Mouse (Mus musculus) MN1 (cell line): Measurements from ENCODE around the gene 6430571L13Rik.

Experiments
- DNase-seq: peaks from one replicate; pipeline ENCODE4 v3.0.0-alpha.2; 2016; ENCODE audit warnings: low spot score

The 6430571L13Rik gene

DNA sequence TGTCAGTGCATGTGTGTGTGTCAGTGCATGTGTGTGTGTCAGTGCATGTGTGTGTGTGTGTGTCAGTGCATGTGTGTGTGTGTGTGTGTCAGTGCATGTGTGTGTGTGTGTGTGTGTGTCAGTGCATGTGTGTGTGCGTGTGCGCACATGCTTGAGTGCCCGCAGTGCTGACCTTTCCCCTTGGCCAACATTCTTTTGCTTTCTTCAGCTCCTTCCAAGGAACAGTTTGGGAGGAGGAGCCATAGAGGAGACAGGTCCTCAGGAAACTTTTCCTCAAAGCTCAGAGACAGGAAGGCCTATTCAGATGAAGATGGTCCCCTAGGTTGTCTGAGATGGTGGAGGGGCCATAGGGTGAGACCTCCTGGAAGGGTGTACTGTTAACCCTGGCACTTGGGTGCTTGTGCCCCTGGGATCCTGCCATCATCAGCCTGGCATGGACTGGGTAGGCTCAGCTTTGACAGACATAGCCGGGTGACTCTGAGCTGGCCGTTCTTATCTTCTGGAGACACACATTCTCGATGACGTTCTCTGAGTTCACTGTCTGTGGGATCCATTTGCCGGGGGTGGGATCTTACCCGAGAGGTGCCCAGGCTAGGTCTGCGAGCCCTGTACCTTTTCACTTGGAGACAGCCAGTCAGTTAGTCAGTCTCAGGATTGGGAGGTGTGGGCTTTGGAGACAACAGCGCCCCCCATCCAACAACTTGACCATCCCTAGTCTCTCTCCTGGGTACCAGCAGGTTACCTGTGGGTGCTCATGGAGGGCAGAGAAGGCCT lies 33.1 kb upstream of the 6430571L13Rik start:
- no peak for DNase-seq

DNA sequence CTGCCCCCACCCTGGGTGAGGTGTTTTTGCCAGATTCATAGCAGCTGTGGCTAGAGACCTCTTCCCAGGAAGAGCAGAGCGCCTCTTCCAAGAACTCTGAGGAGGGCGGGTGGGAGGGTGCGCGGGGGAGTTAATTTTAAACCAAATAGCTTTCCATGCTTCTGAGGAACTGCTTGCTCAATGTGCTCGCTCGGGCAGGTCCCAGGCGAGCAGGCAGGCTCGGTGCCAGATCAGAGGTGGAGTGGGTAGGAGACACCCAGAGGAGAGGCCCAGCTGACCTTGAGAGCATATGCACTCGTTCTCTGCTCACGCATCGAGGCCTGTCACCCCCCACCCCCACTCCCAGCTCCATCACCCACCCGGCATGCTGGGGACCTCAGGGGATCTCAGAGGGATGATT lies 32.5 kb upstream of the 6430571L13Rik start:
- DNase-seq = peak; percentile 39

DNA sequence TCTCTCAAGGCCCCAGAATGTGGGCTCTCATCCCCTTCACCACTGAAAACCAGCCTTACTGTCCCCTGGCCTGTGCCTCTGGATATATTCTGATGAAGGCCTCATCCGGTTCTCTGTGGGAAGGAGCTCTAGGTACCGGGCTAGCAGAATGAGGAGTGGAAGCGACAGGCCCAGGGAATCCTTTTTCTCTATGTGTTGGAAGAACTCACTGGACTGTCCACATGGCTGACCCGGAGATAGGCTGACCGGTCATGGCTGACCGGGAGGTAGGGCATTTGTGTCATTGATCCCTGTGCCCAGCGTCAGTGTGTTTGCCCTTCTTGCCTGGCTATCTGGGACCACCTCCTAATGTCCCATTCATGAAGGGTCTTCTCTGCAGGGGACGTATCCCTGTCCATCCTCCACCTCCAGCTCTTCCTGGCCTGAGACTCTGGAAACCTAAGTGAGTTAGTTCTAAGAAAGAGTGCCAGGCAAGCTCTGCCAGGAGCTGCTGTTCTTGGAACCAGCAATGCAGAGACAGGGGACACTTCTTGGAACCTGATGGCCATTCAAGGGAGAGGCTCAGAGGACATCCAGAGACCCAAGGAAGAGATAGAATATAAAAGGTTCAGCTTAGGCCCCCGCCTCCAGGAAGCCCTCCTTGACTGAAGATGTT lies 31.9 kb upstream of the 6430571L13Rik start:
- no peak for DNase-seq

DNA sequence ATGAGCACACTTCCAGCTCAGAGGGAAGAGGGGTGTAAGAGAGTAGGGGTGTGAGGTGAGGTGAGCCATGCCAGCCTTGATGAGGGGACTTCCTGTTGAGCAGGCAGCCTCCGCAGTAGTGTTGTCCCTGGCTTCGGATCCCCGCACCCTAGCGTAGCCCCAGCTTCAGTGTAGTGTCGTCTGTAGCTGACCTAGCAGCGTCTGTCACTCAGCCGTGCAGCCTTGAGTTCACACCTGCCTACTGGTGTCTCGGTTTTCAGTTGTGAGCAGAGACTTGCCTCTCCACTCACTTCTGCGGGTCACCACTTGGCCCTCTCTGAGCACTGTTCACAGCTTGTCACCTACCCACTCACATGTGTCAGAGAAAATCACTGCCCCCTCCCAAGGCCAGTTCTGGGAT lies 31.2 kb upstream of the 6430571L13Rik start:
- no peak for DNase-seq

DNA sequence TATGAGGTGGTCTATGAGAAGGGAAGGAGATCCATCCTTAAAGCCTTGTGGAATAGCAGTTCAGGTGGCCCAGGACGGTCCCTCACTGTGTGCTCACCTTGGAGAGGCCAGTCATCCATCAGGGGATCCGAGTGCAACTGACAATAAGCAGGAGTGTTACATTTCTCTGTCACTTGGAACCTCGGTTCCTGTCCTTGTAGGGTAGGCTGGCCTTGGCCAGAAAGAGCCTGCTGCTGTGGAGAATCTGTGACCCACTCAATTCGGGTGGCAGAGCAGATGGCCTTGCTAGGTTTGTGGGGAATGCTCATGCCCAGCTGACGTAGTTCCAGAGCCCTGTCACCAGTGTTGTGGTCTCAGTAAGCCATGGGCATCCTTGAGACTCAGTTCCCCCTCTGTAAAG lies 30.8 kb upstream of the 6430571L13Rik start:
- DNase-seq = no peak

DNA sequence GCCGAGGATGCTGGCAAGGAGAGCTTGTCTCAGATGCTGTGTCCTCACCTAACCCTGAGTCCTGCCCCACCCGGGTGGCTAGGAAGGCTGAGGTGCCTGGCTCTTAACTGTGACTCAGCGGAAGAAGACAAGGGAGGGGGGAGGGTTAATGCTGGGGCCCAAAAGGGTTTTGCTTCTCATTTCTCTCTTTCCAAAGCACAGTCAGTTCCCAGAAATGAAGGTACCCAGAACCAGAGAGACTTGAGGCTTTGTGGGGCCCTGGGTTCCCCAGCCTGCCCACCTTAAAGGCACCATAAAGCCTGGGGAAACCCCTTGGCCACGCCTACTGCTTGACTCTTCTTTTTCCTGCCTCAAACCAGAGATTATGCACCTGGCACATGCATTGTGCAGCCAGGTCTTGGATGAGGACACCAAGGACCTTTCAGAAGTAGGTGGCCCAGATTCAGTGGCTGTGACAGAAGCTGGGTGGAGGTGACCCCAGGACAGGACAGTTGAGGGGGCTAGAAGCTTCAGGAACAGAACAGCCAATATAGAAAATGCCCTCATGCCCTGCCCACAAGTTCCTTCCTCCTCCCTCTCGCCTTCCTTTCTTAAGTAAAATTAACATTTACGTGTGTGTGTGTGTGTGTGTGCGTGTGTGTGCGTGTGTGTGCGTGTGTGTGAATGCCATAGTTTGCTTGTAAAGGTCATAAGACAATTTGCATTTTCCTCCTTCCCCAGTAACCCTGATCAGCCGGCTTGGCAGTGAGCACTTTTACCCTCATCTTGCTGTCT lies 27.4 kb upstream of the 6430571L13Rik start:
- no peak for DNase-seq

DNA sequence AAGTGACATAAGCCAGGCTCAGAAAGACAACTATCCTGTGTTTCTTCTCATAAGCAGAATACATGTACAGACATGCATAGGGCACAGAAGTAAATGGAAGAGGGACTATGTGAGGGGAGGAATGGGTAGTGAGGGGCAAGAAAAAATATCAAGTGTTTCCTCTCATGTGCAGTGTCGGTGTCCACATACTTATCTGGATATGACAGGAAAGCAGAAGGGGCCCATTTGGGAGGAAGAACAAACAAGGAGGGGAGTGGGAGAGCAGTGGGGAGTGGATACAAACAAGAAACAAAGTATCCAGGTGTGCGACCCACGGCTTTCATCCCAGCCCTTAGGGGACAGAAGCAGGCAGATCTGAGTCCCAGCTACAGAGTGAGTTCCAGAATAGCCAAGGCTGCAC lies 26.5 kb upstream of the 6430571L13Rik start:
- DNase-seq = no peak

DNA sequence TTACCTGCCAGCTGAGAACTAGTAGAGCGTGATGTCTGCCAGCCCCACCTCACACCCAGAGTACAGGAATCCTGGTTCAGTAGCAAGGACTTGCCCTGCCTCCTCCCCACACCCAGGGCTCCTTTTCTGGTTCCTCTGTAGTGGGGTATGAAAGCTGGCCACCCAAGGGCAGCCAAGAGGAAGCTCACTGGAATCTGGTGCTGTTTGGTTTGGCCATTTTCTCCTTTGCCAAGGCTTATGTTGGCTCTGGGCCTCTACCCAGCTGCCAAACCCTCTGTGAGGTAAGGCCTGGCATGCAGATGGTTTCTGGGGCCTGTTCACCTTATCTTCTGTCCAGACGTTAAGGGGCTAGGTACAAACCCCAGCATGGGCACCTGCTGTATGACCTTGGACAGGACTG lies 24.6 kb upstream of the 6430571L13Rik start:
- no peak for DNase-seq

DNA sequence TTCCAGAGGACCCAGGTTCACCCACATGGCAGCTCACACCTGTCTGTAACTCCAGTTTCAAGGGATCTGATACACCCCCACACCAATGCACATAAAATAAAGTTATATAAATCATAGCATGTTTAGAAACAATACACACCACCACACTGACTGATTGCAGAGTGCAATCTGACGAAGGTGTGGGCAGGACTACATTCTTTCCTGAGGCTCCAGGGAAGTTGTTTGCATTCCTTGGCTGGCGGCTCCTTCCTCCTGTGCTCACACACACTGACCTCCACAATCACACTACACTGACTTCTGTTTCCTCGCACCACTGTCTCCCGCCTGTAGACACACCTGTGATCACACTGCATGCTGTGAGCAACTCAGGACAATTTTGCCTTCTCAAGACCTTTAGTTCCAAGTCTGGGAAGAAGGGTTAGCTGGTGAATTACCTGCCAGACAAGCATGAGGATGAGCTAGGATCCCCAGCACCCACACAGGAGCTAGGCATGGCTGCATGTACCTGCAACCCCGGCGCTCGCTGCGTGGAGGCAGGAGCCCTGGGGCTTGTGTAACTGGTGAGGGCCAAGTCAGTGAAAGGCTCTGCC lies 17.8 kb upstream of the 6430571L13Rik start:
- DNase-seq = no peak

DNA sequence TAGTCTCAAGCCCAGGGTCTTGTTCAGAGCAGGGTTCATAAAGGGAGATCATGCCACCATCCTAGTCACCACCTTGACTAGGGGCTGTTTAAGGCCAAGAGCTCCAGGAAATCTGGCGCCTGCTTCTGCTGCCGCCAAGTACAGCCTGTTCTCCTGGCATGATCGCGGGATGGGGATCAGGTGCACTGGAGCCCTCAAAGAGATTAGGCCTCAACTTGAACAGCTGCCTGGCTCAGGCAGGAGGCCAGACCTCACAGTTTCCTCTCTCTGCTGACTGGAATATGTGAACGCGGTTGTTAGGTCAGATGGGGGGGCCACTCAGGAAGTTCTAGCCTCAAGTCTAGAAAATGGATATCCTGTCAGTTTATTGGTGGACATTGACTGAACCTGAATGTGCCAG lies 16.8 kb upstream of the 6430571L13Rik start:
- DNase-seq = no peak

DNA sequence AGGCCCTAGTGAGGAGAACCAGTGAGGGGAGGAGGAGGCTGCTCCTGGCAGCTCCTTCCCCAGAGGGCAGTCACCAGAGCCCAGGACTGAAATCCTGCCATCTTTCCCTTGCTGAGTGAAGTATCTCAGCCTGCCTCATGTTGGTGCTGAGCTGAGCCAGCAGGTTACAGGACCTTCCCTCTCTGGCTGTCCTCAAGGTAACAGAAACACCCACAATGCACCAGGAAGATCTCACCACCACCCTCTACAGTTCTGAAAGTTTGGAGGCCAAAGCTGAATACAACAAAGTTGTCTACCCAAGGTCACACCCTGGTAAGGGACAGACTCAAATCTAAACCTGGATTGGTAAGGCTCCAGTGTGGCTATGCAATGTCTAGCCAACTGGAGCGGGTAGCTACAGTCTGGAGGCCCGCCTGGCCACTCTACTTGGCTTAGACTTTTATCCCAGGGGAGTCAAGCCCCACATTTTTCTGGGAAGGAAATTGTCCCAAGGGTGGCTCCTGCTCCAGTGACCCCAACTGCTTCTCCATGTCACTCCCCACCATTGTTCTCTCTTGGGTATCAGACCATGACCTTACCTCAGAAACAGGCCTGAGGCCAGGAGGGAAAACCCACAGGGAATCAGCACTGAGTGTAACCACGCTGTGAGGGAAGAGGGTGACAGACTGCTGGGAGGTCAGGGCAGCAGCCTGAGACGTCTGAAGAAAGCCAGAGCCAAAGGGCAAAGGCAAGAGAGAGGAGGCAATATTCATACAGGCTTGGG lies 15.4 kb upstream of the 6430571L13Rik start:
- DNase-seq = no peak

DNA sequence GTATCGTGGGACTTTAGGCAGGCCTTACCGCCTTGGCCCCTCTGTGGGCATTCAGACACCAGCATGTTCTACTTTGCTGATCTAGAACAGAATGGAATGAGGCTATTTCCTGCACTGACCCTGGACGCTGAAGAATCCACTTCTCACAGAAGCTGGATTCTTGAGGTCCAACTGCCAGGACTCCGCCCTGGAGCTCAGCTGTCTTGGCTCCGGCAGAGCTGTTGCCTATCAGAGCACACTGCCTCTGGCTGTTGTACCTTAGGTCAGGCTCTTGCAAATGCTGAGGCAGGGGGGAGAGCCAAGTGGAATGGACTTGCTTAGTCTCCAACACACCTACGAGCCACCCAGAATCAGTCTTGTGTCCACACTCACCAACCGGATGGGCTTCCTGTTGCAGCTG lies 14.5 kb upstream of the 6430571L13Rik start:
- no peak for DNase-seq

DNA sequence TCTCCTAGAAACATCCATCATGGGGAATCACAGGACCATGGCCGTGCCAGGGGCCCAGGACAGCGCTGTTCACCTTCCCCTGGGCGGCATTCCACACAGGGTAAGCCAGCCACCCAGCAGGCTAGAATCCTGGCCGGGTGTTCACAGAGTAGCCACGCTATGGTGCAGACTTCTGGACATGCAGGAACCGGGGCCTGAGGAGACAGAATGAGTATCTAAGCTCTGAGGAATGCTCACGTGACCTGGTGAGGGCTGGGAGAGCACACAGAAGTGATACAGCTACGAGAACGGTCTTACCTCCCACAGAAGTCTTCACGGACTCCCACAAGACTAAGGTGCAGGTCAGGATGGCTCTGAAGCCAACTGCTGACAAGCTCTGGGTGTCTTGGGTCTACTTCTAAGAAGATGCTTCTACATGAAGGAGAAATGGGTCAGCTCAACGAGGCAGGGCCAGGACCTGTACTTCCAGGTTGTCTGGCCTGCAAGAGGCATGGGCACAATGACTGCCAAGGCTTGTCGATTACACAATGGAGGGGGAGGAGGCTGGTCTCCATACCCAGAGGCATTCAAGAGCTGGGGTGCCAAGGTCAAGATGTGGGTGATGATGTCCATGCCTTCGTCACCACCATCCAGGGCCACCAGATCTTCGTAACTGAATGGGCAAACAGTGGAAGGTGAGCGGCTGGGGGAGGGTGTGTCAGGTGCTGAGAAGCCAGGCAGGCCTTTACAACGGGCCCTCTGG lies 12.4 kb upstream of the 6430571L13Rik start:
- no peak for DNase-seq

DNA sequence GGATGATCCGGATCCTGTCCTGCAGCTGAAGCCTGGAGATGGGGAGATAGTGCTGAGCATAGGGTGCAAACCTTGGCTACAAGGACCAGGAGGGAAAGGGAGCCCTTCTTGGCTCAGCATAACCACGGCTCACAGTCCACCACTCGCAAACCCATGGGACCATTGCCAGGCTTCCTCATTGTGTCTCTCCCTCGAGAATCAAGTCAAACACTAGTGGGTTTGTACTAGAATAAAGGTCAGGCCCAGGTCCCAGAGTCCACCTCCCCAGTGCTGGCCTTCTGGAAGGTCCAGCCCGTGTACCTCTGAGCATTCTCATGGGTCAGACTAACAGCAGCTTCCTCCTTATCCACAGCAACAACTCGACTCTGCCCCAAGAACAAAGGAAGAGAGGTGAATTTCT lies 9.6 kb upstream of the 6430571L13Rik start:
- no peak for DNase-seq

DNA sequence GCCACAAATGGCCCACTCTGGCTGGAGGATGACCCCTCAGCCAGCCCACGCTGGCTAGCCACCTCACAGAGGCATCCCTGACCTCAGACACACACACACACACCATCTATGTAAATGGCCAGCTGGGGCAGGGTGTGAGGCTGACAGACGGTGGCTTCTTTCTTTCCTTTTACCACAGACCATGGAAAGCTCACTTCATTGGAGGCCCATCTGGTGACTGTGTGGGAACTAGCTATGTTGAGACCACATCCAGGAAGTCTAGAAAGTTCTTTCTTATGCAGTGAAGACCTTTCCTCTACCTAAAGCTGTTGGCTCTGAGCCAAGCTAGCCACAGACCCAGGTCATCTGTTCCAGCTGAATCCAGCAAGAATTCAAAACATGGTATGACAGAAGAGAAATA lies 6.7 kb upstream of the 6430571L13Rik start:
- DNase-seq = no peak

DNA sequence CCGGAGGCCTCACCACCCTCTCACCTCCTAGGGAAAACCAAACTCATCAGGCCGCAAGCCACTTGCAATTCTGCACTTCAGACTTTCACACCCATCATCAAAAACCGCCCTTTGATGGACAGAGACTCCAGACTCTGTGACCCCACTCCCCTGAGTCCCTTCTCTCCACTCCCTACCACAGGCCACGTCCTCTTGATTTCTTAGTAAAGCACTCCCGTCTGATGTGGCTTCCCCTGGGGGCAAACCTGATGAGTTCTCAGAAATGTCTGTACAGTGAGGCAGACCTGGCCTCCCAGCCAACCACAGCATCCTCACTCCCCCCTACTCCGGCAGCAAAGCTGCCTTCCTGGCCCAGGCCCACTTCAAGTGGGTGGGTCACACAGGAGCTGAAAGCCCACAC lies 6.0 kb upstream of the 6430571L13Rik start:
- no peak for DNase-seq

DNA sequence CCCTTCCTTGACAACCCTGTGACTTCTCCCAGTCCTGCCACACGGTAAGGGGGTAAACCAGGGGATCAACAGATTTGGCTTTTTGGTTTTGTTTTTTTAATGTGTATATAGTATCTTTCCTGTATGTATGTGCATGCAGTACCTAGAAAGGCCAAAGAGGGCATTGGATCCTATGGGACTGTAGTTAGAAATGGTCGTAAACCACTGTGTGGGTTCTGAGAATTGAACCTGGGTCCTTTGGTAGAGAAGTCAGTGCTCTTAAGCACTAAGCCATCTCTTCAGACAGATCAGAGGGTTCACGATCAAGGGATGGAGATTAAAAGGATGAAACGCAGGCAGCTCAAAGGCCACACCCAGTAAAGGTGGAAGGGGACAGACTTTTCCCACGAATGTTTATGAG lies 5.4 kb upstream of the 6430571L13Rik start:
- DNase-seq = no peak

DNA sequence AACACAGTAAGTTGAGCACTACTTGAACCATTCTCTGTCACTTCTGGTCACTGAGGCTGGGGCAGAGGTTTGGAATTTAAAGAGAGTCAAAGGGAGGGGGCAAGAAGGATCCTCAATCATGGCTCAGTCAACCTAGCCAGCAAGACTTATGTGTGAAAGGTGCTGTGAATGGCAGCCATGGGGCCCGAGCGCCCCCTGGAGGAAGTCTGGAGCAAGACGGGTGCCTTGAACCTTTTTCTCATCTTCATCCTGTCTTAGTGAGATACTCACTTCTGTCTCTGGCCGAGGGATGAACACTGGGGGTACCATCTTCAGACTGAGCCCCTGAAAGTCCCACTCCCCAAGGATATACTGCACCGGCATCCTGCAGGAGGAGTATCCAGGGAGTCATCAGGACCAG lies 4.5 kb upstream of the 6430571L13Rik start:
- peak; percentile 69 for DNase-seq

DNA sequence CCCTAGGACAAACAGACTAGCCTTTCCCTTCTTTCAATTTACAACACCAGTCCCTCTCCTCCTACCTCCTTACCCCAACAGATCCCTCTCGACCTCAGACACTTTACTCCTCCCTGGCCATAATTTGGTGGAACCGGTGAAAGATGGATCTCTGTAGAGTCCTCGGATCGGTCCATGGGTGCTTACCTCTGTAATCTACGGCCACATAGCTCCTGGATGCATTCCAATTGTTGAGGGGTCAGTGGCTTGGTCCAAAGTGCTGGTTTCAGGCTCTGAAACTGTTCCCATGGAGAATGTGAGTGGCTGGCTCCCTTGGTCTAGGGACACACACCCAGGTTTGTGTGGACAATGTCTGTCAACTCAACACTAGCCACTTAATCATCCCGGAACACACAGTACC lies 4.0 kb upstream of the 6430571L13Rik start:
- DNase-seq = no peak

DNA sequence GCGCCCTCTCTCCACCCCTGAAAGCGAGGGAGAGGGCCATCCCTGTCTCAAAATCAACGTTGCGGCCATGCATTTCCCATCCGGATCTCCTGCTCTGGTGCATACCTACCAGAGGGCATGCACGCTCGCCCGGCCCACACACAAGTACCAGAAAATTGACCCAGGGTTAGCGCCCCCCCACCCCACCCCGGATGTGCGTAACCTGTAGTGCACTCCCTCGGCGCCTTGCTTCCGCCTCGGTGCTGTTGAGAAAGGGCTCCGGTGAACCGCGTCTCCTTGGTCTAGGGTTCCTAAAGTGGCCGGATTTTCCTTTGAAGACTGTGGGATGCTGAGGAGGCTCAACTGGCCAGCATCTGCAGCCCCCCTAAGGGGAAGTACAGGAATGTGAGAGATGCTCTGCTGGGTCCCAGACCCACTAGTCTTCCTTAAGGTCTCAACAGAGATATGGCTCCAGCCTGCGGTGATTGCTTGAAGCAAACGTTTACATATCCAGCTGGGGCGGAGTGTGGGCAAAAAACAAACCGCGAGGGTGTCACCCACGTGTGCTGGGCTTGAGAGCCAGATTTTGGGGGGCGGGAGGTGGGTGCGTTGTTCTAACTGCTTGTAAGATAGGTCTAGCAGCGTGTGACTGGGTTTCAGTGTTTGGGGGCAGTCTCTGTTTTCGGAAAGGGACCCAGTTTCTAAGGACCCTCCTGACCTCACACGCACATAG lies 2.1 kb upstream of the 6430571L13Rik start, which contains the start of gene Hemk1:
Gene Hemk1, minus strand, starts transcription at position 179 of the 712 bp plus-strand sequence.
- DNase-seq = peak; percentile 90
